Mouse (Mus musculus) olfactory bulb, adult 2 months (tissue): Measurements from ENCODE around the gene Pcnx4.

ENCODE experiments used
- CTCF ChIP-seq: fragments of 200-500 bp; IDR thresholded peaks from 2 replicates; pipeline ENCODE4 v1.5.1; 2012; ENCODE audit warnings: low read depth, mild to moderate bottlenecking, low read length, moderate library complexity; ENCODE audit not compliant: insufficient read depth
- POLR2A ChIP-seq: fragments of 200-500 bp; IDR thresholded peaks from 2 replicates; pipeline ENCODE4 v1.6.1; 2012; ENCODE audit warnings: mild to moderate bottlenecking, low read depth, low read length, moderate library complexity; ENCODE audit not compliant: insufficient read depth

DNA sequence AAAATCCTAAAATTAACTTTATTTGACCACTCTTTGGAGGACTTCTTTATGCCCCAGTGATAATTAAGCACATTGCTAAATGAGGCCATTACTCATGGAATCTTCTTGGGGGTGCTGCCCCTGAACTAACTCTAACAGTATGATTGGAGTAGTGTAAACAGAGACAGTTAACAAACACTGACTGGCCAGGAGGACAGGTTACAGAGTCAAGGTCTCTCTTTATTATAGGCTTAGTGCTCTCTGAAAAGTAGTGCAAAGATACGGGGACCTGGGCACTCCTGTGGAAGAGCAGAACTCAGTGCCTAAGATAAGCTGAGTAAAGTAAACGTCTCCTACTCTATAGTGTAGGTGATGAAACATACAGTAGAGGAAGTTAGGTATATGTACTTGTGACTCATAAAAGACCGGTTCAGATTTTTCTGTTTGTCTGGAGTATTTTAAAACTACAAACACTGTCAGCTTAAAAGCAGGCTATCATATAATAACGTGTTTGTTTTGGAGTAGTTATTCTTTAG, 28.2 kb downstream of the Pcnx4 start:
- TF ChIP-seq POLR2A (no peak), CTCF (no peak)
